Mouse (Mus musculus): ENCODE results near the gene Fntb.

- no peak for TF ChIP-seq CTCF (IDR thresholded peaks at IDR 0.05)
- no peak for TF ChIP-seq EP300 (IDR thresholded peaks at IDR 0.05)
These were observed 131.6 kb downstream of the Fntb start for GRCm38 (mm10) chr12:76897006-76897405.
